Mouse (Mus musculus) heart, embryonic 13.5 days (tissue): ENCODE data around the gene Trmt10a. TPM values are rescaled to one million over a fixed set of nuclear protein-coding genes. Genes with fewer than 3 reads are reported as not detected.
A peak's percentile ranks its signal among the peaks of the same experiment; 100 is the strongest.

Experiments used
- ATAC-seq: fragments of 200-750 bp; cut with Nextera tagmentation; 2 replicates; pipeline ENCODE4 v1.8.0; 2017; ENCODE audit warnings: moderate TSS enrichment; ENCODE audit not compliant: insufficient number of reproducible peaks, low FRiP score, low TSS enrichment; ENCODE audit errors: extremely low read depth
- H3K27ac ChIP-seq: fragments of 300-500 bp; sonication (generic); replicated peaks from 2 replicates; pipeline ENCODE4 v1.5.1; 2015; ENCODE audit warnings: moderate library complexity, mild to moderate bottlenecking, inconsistent platforms
- H3K27me3 ChIP-seq: fragments of 300-500 bp; sonication (generic); replicated peaks from 2 replicates; pipeline ENCODE4 v1.6.1; 2015; ENCODE audit warnings: mild to moderate bottlenecking, inconsistent platforms
- H3K36me3 ChIP-seq: fragments of 300-500 bp; sonication (generic); 2 replicates; pipeline ENCODE4 v1.6.1; 2015; ENCODE audit warnings: mild to moderate bottlenecking, inconsistent platforms
- H3K4me1 ChIP-seq: fragments of 300-500 bp; sonication (generic); 2 replicates; pipeline ENCODE4 v1.6.1; 2015; ENCODE audit warnings: inconsistent platforms
- H3K4me2 ChIP-seq: fragments of 300-500 bp; sonication (generic); 2 replicates; pipeline ENCODE4 v1.6.1; 2015; ENCODE audit warnings: inconsistent platforms, mild to moderate bottlenecking, moderate library complexity
- H3K4me3 ChIP-seq: fragments of 300-500 bp; sonication (generic); 2 replicates; pipeline ENCODE4 v1.5.1; 2015; ENCODE audit warnings: moderate library complexity, mild to moderate bottlenecking, inconsistent platforms
- H3K9ac ChIP-seq: fragments of 300-500 bp; sonication (generic); 2 replicates; pipeline ENCODE4 v1.6.1; 2015; ENCODE audit warnings: inconsistent platforms, mild to moderate bottlenecking, moderate library complexity
- H3K9me3 ChIP-seq: fragments of 300-500 bp; sonication (generic); 2 replicates; pipeline ENCODE4 v1.6.1; 2016; ENCODE audit warnings: inconsistent platforms
- WGBS: fragments of 180-500 bp; shearing (Covaris S2); methylation state at CpG from one replicate; pipeline ENCODE4 v1.1.7; 2015; ENCODE audit warnings: mixed read lengths; 5-methylcytosine and 5-hydroxymethylcytosine counted together
- polyA plus RNA-seq: library from polyadenylated mRNA; unstranded; fragments of >200 nt; fragmentation: Nextera tagmentation; extraction: Ambion mirVana; gene quantifications from 2 replicates; pipeline ENCODE4 v1.2.1, GENCODE M21; 2015

Trmt10a gene
- polyA plus RNA-seq, 1 experiment from 2014 or later, result 8.5 TPM

GRCm38 (mm10) chr3:138116871-138117270 lies 26.4 kb upstream of the Trmt10a start:
- ATAC-seq, result no peak
- H3K4me3 ChIP-seq, result no peak overlapping the region
- no peaks in the 10 kb centered on the region for H3K9me3 ChIP-seq
- H3K4me2 ChIP-seq, result no peak overlapping the region
- no peaks in the 10 kb centered on the region for H3K36me3 ChIP-seq
- H3K9ac ChIP-seq, result no peak overlapping the region
- H3K27ac ChIP-seq, result peak overlapping the region; percentile 68
- WGBS, result 53% methylated on average over 4 of the region's 4 CpGs
- no peaks in the 10 kb centered on the region for H3K27me3 ChIP-seq
- peaks cover 36% of the 10 kb centered on the region for H3K4me1 ChIP-seq

GRCm38 (mm10) chr3:138118392-138118791 lies 24.9 kb upstream of the Trmt10a start:
- H3K4me2 ChIP-seq, result peak overlapping the region; percentile 49
- H3K9ac ChIP-seq, result peak overlapping the region; percentile 64
- peaks cover 36% of the 10 kb centered on the region for H3K4me1 ChIP-seq
- WGBS, result 61% methylated on average over 6 of the region's 6 CpGs
- H3K4me3 ChIP-seq, result no peak overlapping the region
- H3K9me3 ChIP-seq, result no peaks in the 10 kb centered on the region
- H3K27ac ChIP-seq, result peak overlapping the region; percentile 83
- no peak for ATAC-seq
- no peaks in the 10 kb centered on the region for H3K36me3 ChIP-seq
- no peaks in the 10 kb centered on the region for H3K27me3 ChIP-seq

GRCm38 (mm10) chr3:138118831-138119230 lies 24.4 kb upstream of the Trmt10a start:
- Histone ChIP-seq H3K36me3 (no peaks in the 10 kb centered on the region), H3K9me3 (no peaks in the 10 kb centered on the region), H3K4me1 (peaks cover 36% of the 10 kb centered on the region), H3K27me3 (no peaks in the 10 kb centered on the region), H3K9ac (peak overlapping the region; percentile 64), H3K4me3 (no peak overlapping the region; the same call in 1 of the 2 replicates), H3K4me2 (peak overlapping the region; percentile 49), H3K27ac (peak overlapping the region; percentile 83)
- WGBS, result 47% methylated on average over 14 of the region's 14 CpGs
- ATAC-seq, result no peak

GRCm38 (mm10) chr3:138119444-138120105 lies 23.7 kb upstream of the Trmt10a start:
- peak; percentile 51; the same call in 1 of the 2 replicates for ATAC-seq
- H3K27me3 ChIP-seq, result no peaks in the 10 kb centered on the region
- H3K27ac ChIP-seq, result peak overlapping the region; percentile 83
- peaks cover 36% of the 10 kb centered on the region for H3K4me1 ChIP-seq
- H3K9me3 ChIP-seq, result no peaks in the 10 kb centered on the region
- H3K4me2 ChIP-seq, result peak overlapping the region; percentile 49
- H3K36me3 ChIP-seq, result no peaks in the 10 kb centered on the region
- no peak overlapping the region for H3K4me3 ChIP-seq
- WGBS, result 58% methylated on average over 16 of the region's 16 CpGs
- H3K9ac ChIP-seq, result no peak overlapping the region

GRCm38 (mm10) chr3:138121461-138121860 lies 21.8 kb upstream of the Trmt10a start:
- no peak overlapping the region for H3K4me2 ChIP-seq
- H3K27me3 ChIP-seq, result no peaks in the 10 kb centered on the region
- peaks cover 34% of the 10 kb centered on the region for H3K4me1 ChIP-seq
- WGBS, result 83% methylated on average over 2 of the region's 2 CpGs
- ATAC-seq, result no peak
- H3K9ac ChIP-seq, result no peak overlapping the region
- H3K27ac ChIP-seq, result no peak overlapping the region
- no peaks in the 10 kb centered on the region for H3K9me3 ChIP-seq
- no peak overlapping the region for H3K4me3 ChIP-seq
- H3K36me3 ChIP-seq, result no peaks in the 10 kb centered on the region

- Histone ChIP-seq H3K9me3 (no peaks in the 10 kb centered on the region), H3K27ac (no peak overlapping the region), H3K4me1 (peaks cover 17% of the 10 kb centered on the region), H3K9ac (no peak overlapping the region), H3K4me3 (no peak overlapping the region), H3K27me3 (no peaks in the 10 kb centered on the region), H3K36me3 (no peaks in the 10 kb centered on the region), H3K4me2 (no peak overlapping the region)
- no peak for ATAC-seq
- WGBS, result 68% methylated on average over 10 of the region's 10 CpGs
Measured at GRCm38 (mm10) chr3:138123842-138124241, 19.4 kb upstream of the Trmt10a start.

GRCm38 (mm10) chr3:138129110-138129509 lies 14.1 kb upstream of the Trmt10a start:
- H3K36me3 ChIP-seq, result no peaks in the 10 kb centered on the region

GRCm38 (mm10) chr3:138130692-138131091 lies 12.6 kb upstream of the Trmt10a start:
- ATAC-seq, result no peak
- H3K27me3 ChIP-seq, result no peaks in the 10 kb centered on the region
- no peak overlapping the region; the same call in 1 of the 2 replicates for H3K27ac ChIP-seq
- H3K9me3 ChIP-seq, result no peaks in the 10 kb centered on the region
- H3K4me1 ChIP-seq, result 0 out of 2 replicates have a peak, but pooled peaks cover 17% of the 10 kb centered on the region
- no peak overlapping the region for H3K9ac ChIP-seq
- no peaks in the 10 kb centered on the region for H3K36me3 ChIP-seq
- no peak overlapping the region for H3K4me2 ChIP-seq
- H3K4me3 ChIP-seq, result no peak overlapping the region
- 64% methylated on average over 1 of the region's 1 CpGs for WGBS

More at GRCm38 (mm10) chr3:138129110-138129509, 14.1 kb upstream of the Trmt10a start:
- WGBS, result 69% methylated on average over 6 of the region's 6 CpGs
- H3K9me3 ChIP-seq, result no peaks in the 10 kb centered on the region
- H3K27ac ChIP-seq, result no peak overlapping the region
- no peak overlapping the region for H3K9ac ChIP-seq
- no peak overlapping the region for H3K4me3 ChIP-seq
- ATAC-seq, result no peak
- no peaks in the 10 kb centered on the region for H3K27me3 ChIP-seq
- 0 out of 2 replicates have a peak, but pooled peaks cover 17% of the 10 kb centered on the region for H3K4me1 ChIP-seq
- no peak overlapping the region for H3K4me2 ChIP-seq

- Histone ChIP-seq H3K4me3 (no peak overlapping the region), H3K4me1 (0 out of 2 replicates have a peak, but pooled peaks cover 17% of the 10 kb centered on the region), H3K9me3 (no peaks in the 10 kb centered on the region), H3K36me3 (no peaks in the 10 kb centered on the region), H3K27me3 (no peaks in the 10 kb centered on the region), H3K27ac (no peak overlapping the region; the same call in 1 of the 2 replicates), H3K4me2 (no peak overlapping the region), H3K9ac (0 out of 2 replicates have a peak overlapping the region, but pooled peaks have one; percentile 2)
- no peak for ATAC-seq
- 48% methylated on average over 9 of the region's 9 CpGs for WGBS
Measured at GRCm38 (mm10) chr3:138131168-138131567, 12.1 kb upstream of the Trmt10a start.

- Histone ChIP-seq H3K27ac (no peak overlapping the region), H3K36me3 (no peaks in the 10 kb centered on the region), H3K27me3 (no peaks in the 10 kb centered on the region), H3K9me3 (no peaks in the 10 kb centered on the region), H3K9ac (no peak overlapping the region), H3K4me3 (no peak overlapping the region), H3K4me2 (no peak overlapping the region), H3K4me1 (0 out of 2 replicates have a peak, but pooled peaks cover 12% of the 10 kb centered on the region)
- no peak for ATAC-seq
- WGBS, result 81% methylated on average over 8 of the region's 8 CpGs
Measured at GRCm38 (mm10) chr3:138133463-138133862, 9.8 kb upstream of the Trmt10a start.

- H3K4me1 ChIP-seq, result 0 out of 2 replicates have a peak, but pooled peaks cover 11% of the 10 kb centered on the region
- no peak overlapping the region for H3K27ac ChIP-seq
- H3K4me2 ChIP-seq, result no peak overlapping the region
- H3K36me3 ChIP-seq, result no peaks in the 10 kb centered on the region
- no peak overlapping the region for H3K4me3 ChIP-seq
- no peak overlapping the region for H3K9ac ChIP-seq
- H3K27me3 ChIP-seq, result no peaks in the 10 kb centered on the region
- 67% methylated on average over 11 of the region's 11 CpGs for WGBS
- no peaks in the 10 kb centered on the region for H3K9me3 ChIP-seq
- ATAC-seq, result no peak
Measured at GRCm38 (mm10) chr3:138133916-138134315, 9.3 kb upstream of the Trmt10a start.

- Histone ChIP-seq H3K9me3 (no peaks in the 10 kb centered on the region), H3K4me1 (0 out of 2 replicates have a peak, but pooled peaks cover 7% of the 10 kb centered on the region), H3K27me3 (no peaks in the 10 kb centered on the region), H3K9ac (no peak overlapping the region), H3K27ac (no peak overlapping the region), H3K4me2 (no peak overlapping the region), H3K36me3 (no peaks in the 10 kb centered on the region), H3K4me3 (no peak overlapping the region)
- ATAC-seq, result no peak
- WGBS, result 85% methylated on average over 1 of the region's 1 CpGs
Measured at GRCm38 (mm10) chr3:138134528-138134927, 8.7 kb upstream of the Trmt10a start.
